Mouse (Mus musculus) right cerebral cortex, adult 2 months (tissue): ENCODE results near the gene Zfp990.
"Not testable (repeated sequence)": the region's sequence is repeated elsewhere in the genome, so short reads cannot be mapped to it uniquely, and the experiment has no call there.

Source experiments
- DNase-seq, 2 experiments: peaks; one replicate each; pipeline ENCODE4 v3.0.0; 2021 to 2022; ENCODE audit warnings: low spot score in 2 of 2

The Zfp990 gene

DNA sequence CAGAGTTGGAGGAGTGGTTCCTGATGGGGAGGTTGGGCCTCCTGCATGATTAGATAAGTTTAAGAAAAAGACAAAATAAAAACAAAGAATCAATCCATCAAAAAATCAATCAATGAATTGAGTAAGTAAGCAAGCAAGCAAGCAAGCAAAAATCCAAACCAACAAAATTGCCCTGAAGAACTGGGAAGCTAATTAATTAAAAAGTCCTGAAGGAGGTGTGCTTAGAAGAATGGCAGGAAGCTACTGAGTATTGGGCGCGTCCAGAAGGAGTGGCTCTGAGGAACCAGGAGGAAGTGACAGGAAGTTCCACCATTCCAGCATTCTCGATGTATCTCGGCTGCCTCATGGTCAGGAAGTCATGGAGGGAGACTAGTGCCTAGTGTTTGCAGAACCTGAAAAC lies at the start of gene Zfp990:
Gene Zfp990, plus strand, starts transcription at position 301 of the 400 bp plus-strand sequence.
- not testable (repeated sequence) for DNase-seq

- not testable (repeated sequence) for DNase-seq
These were observed 46.9 kb upstream of the Zfp990 start for GRCm38 (mm10) chr4:145463553-145464253.

DNA sequence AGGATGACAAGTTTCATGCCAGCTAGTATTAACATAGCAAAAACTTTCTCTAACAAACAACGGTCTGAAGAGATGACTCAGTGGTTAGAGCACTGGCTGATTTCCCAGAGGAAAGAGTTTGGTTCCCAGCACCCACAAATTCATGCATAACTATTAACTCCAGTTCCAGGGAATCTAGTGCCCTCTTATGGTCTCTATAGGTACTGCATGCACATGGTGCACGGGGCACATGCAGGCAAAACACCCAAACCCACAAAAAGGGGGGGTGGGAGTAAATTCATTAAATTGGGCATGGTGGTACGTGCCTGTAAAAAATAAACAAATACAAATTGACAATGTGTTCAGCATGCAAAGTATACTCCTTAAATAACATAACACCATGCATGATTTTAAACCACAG lies 32.4 kb upstream of the Zfp990 start:
- DNase-seq = no peak

GRCm38 (mm10) chr4:145480699-145481098 lies 29.9 kb upstream of the Zfp990 start:
- not testable (repeated sequence) for DNase-seq

- no peak for DNase-seq
These were observed 21.2 kb upstream of the Zfp990 start for GRCm38 (mm10) chr4:145489396-145489795.

DNA sequence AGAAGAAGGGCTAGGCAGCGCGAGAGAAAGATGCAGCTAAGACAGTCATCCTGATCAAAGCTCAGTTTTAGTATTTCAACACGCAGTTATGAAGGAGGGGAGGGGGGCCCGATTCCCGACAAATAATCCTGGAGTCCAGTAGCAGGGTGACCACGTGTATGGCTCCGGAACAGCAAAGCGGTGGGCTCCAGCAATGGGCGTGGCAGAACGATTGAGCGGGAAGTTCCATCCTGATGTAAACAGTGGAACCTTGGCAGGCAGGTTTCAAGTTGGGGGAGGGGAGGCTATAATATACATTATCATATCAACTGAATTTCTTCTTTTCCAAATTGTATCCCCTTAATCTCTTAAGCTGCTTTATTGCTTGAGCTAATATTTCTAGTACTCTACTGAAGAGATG lies 18.4 kb upstream of the Zfp990 start:
- no peak for DNase-seq

GRCm38 (mm10) chr4:145493316-145493715 lies 17.2 kb upstream of the Zfp990 start:
- DNase-seq = not testable (repeated sequence)

DNA sequence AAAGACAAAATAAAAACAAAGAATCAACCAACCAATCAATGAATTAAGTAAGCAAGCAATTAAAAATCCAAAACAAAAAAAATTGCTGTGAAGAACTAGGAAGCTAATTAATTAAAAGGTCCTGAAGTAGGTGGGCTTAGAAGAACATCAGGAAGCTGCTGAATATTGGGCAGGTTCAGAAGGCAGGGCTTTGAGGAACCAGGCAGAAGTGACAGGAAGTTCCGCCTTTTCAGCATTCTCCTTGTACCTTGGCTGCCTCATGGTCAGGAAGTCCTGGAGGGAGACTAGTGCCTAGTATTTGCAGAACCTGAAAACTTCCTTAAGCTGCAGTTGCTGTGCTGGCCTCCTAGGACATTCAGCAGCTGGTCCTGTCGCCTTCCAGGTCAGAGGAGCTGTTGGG lies 4.1 kb downstream of the Zfp990 start:
- DNase-seq = not testable (repeated sequence)

DNA sequence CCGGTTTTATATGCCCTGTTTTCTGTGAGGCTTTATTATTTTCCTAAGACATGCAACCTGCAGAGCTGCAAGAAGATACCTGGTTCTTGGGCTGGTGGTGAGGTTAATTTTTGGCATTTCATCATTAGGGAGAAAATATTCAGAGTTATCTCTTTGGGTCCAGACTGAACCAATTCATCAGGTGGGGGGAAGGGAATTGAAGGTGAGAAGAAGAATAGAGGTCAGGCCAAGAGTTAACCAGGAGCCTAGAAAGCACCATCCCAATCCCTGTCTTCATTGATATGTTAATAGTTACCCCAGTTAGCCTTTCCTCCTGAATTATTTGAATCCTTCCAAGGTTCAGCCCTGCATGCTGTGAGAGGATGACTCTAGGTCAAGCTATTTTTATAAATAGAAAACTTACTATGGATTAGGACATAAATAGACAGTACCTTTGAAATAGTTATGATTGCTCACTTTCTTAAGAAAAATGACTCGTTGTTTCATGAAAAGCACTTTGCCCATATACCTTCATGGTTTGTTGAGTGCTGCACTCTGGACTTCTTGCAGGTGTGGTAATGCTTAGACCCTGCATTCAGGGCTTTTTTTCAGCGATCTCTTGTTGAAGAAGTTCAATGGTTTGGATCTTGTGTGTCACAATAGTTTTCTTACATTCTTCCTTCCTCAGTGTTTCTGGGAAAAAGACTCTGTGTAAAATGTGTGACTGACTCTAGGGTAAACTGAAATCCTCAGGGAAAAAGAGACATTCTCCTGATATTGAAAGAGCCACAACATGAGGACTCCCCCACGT lies 5.4 kb downstream of the Zfp990 start:
- not testable (repeated sequence) for DNase-seq

GRCm38 (mm10) chr4:145517391-145517790 lies 6.8 kb downstream of the Zfp990 start:
- not testable (repeated sequence) for DNase-seq

- DNase-seq = not testable (repeated sequence)
These were observed 33.3 kb downstream of the Zfp990 start for GRCm38 (mm10) chr4:145543861-145544260.

- not testable (repeated sequence) for DNase-seq
These were observed 34.5 kb downstream of the Zfp990 start for GRCm38 (mm10) chr4:145545106-145545505.

DNA sequence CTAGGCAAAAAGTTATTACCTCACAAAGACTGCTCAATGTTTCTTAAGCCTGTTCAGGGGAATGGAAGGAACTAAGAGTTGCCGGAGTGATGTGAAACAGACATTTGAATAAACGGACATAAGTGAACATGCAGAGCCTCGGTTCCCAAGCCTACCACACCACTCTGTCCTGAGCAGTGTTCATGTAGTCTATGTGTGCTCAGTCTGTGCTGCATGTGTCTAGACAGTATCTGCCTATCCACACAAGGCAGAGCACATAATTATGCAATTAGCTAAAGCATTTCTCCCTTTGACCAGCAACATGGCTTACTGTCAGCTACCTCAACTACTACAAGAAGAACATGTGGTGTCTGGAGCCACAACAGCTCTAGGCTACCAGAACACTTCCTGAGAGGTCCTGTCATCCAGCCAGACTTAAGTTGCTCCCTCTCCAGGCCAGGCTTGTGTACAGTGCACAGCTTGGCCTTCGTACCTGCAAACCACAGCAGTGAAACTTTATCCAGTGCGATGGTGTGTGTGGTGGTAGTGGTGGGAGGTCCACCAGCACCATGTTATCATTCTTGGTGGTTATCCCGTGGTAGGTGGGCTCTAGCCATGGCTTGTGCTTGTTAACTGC lies 35.3 kb downstream of the Zfp990 start:
- not testable (repeated sequence) for DNase-seq

GRCm38 (mm10) chr4:145546477-145546876 lies 35.9 kb downstream of the Zfp990 start:
- not testable (repeated sequence) for DNase-seq

GRCm38 (mm10) chr4:145556680-145557079 lies 46.1 kb downstream of the Zfp990 start:
- DNase-seq = no peak

DNA sequence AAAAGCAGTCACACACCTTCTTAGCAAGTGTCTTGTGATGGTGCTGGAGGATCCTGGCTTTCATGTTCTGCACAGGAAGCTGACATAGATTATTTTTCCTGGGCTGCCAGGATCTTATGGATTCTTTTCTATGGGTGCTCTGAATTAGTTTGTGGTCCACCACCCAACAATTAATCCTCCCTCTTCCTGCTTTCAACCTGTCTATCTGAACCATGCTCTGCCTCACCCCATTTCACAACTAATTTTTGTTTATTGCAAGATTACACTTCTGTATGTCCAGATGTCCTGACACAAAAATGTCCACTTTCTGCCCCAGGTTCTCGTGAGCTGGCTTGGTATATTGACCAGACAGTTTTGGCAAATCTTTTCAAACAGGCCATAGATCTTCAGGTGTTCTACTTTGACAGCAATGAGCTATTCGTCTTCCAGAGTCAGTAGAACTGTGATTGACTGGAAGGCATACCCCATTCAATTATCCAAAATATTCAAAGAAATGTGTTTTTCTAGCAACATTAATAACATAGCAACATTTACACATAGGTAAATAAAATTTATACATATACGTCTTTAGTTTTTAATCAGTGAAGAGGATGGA lies 49.0 kb downstream of the Zfp990 start:
- DNase-seq = no peak

DNA sequence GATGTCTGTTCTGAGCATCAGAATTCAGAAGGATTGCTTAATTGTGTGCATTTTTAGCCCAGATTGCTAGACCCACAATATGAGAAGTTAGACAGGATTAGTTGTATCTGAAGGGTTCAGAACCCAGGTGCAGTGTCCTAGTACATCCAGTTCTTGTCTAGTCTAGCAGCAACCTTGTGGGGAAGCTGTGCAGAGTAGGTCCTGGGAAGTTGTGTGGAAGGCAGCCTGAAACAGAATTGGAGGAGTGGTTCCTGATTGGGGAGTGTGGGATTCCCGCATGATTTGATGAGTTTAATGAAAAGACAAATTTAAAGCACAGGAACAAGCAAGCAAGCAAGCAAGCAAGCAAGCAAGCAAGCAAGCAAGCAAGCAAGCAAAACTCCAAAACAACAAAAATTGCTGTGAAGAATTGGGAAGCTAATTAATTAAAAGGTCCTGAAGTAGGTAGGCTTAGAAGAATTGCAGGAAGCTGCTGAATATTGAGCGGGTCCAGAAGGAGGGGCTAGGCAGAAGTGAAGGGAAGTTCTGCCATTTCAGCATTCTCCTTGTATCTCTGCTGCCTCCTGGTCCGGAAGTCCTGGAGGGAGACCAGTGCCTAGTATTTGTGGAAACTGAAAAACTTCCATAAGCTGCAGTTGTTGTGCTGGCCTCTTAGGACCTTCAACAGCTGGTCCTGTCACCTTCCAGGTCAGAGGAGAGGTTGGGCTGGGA lies 53.7 kb downstream of the Zfp990 start:
- DNase-seq = no peak

- not testable (repeated sequence) for DNase-seq
These were observed 59.9 kb downstream of the Zfp990 start for GRCm38 (mm10) chr4:145570461-145570860.

GRCm38 (mm10) chr4:145576623-145577022 lies 66.1 kb downstream of the Zfp990 start:
- not testable (repeated sequence) for DNase-seq

DNA sequence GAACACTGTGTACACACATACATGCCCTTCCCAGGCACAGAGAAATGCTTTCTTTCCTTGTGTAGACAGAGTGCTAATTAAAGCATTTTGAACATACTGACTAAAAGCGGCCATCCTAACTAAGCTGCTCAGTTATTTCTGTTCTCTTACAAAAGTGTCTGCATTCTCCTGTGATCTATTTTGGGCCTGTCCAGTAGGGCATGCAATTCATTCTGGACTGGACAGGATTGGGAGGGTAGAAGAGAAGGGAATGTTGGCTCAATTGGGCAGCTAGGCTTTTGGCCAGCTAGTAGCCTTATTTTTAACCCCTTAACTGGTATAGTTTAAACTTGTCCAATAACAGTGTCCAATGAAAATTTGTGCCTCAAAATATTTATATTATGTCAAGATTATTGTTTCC lies 69.8 kb downstream of the Zfp990 start:
- not testable (repeated sequence) for DNase-seq

DNA sequence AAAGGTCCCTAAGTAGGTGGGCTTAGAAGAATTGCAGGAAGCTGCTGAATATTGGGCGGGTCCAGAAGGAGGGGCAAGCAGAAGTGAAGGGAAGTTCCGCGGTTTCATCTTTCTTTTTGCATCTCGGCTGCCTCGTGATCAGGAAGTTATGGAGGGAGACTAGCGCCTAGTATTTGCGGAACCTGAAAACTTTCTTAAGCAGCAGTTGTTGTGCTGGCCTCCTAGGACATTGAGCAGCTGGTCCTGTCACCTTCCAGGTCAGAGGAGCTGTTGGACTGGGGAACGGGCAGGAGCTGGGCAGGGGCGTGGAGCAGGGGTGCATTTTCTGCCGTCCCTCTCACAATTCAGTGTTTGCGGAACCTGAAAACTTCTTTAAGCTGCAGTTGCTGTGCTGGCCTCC lies 74.5 kb downstream of the Zfp990 start, which contains the start of gene Gm13212:
Gene Gm13212, plus strand, starts transcription at position 89 of the 400 bp plus-strand sequence.
- DNase-seq = not testable (repeated sequence)
